Mouse (Mus musculus) kidney, adult 2 months (tissue): Measurements from ENCODE around the gene Rfx4.

ENCODE experiments used
- CTCF ChIP-seq: fragments of 200-500 bp; conservative IDR thresholded peaks from 2 replicates; pipeline ENCODE4 v1.5.1; 2011; ENCODE audit warnings: low read depth, mild to moderate bottlenecking, control low read depth, low read length, moderate library complexity, mixed read lengths; ENCODE audit not compliant: insufficient read depth, insufficient read length
- POLR2A ChIP-seq: fragments of 200-500 bp; IDR thresholded peaks from one replicate; pipeline ENCODE4 v1.6.1; 2011; ENCODE audit warnings: low read depth, low read length, control low read depth

GRCm38 (mm10) chr10:84889096-84889846 is 133.4 kb downstream of the Rfx4 start:
- TF ChIP-seq CTCF: no peak
- TF ChIP-seq POLR2A: no peak
